ENCODE assay signal across 20 mouse cellular contexts in genomic region chr7:130248403-130248802, GRCm38 (mm10).
DNase-seq lines count a peak whose midpoint lies in the region; ATAC-seq and TF ChIP-seq lines count a peak whose summit lies in the region.
"Had no signal": no experiment of that assay in that cellular context is flagged by ENCODE, and none has a peak within 500 bp of the region (broad histone marks: within the 10 kb centered on the region; RNA-seq: fewer than 3 reads in every experiment).

No protein-coding gene starts in this region.

- H3K36me3 ChIP-seq in forebrain, embryonic 14.5 days (ENCODE audit: control insufficient read depth, insufficient read depth, low read length) = 0 out of 2 replicates have a peak, but pooled peaks cover 3% of the 10 kb centered on the region
- H3K36me3 ChIP-seq in forebrain, embryonic 15.5 days = no peaks in the 10 kb centered on the region
- H3K36me3 ChIP-seq in lung, embryonic 14.5 days (ENCODE audit: insufficient read depth) = peaks cover 20% of the 10 kb centered on the region; the same call in 1 of the 2 replicates
- H3K36me3 ChIP-seq in embryonic facial prominence, embryonic 12.5 days = no peaks in the 10 kb centered on the region
- H3K36me3 ChIP-seq in forebrain, embryonic 11.5 days (ENCODE audit: control insufficient read depth, insufficient read depth, low read length) = no peaks in the 10 kb centered on the region
- H3K36me3 ChIP-seq: limb, embryonic 15.5 days; neural tube, embryonic 12.5 days had no signal

- no peaks in the 10 kb centered on the region for H3K9me3 ChIP-seq in forebrain, embryonic 14.5 days (replicated peaks; ENCODE audit: control insufficient read depth, low read length)
- H3K9me3 ChIP-seq in forebrain, embryonic 15.5 days = no peaks in the 10 kb centered on the region
- H3K9me3 ChIP-seq in lung, embryonic 14.5 days (ENCODE audit: low read depth, low read length) = no peaks in the 10 kb centered on the region
- no peaks in the 10 kb centered on the region for H3K9me3 ChIP-seq in embryonic facial prominence, embryonic 12.5 days
- no peaks in the 10 kb centered on the region for H3K9me3 ChIP-seq in forebrain, embryonic 11.5 days (ENCODE audit: control insufficient read depth, low read length)
- H3K9me3 ChIP-seq: heart, embryonic 10.5 days; limb, embryonic 15.5 days; neural tube, embryonic 12.5 days had no signal

- TF ChIP-seq CTCF in lung, embryonic 14.5 days (IDR thresholded peaks at IDR 0.05; ENCODE audit: low read depth) = no peak

- no peak for DNase-seq in forebrain, embryonic 14.5 days (ENCODE audit: low spot score)
- no peak for DNase-seq in lung, embryonic 14.5 days
- no peak for DNase-seq in lung, postnatal 14 days
- peak; percentile 51 for DNase-seq in lung, postnatal 25 days (ENCODE audit: low spot score)
- DNase-seq in thymus, postnatal 36 days = no peak
- no peak for DNase-seq in forebrain, embryonic 11.5 days (ENCODE audit: low spot score)
- DNase-seq: adrenal gland, postnatal 14 days; cerebellum, postnatal 14 days; gastrocnemius, adult 2 months; kidney, adult 18-20 months; kidney, postnatal 25 days; liver, postnatal 0 days; right cerebral cortex, adult 18-20 months had no signal

- H3K9ac ChIP-seq in forebrain, embryonic 14.5 days (ENCODE audit: low read length) = no peak overlapping the region
- H3K9ac ChIP-seq in forebrain, embryonic 15.5 days (replicated peaks) = no peak overlapping the region
- H3K9ac ChIP-seq in lung, embryonic 14.5 days = peak overlapping the region; percentile 28; the same call in 1 of the 2 replicates
- H3K9ac ChIP-seq in embryonic facial prominence, embryonic 12.5 days = peak overlapping the region; percentile 4; the same call in 1 of the 2 replicates
- no peak overlapping the region for H3K9ac ChIP-seq in forebrain, embryonic 11.5 days (ENCODE audit: low read length)
- H3K9ac ChIP-seq: limb, embryonic 15.5 days; liver, postnatal 0 days; neural tube, embryonic 12.5 days had no signal

- no peak overlapping the region for H3K4me2 ChIP-seq in forebrain, embryonic 14.5 days (ENCODE audit: low read length)
- no peak overlapping the region for H3K4me2 ChIP-seq in forebrain, embryonic 15.5 days (replicated peaks)
- peak overlapping the region; percentile 21 for H3K4me2 ChIP-seq in lung, embryonic 14.5 days
- H3K4me2 ChIP-seq in embryonic facial prominence, embryonic 12.5 days (replicated peaks) = no peak overlapping the region
- no peak overlapping the region for H3K4me2 ChIP-seq in forebrain, embryonic 11.5 days (ENCODE audit: low read depth, low read length, severe bottlenecking)
- H3K4me2 ChIP-seq: limb, embryonic 15.5 days; neural tube, embryonic 12.5 days had no signal

- peak overlapping the region; percentile 30; the same call in 1 of the 2 replicates for H3K27ac ChIP-seq in forebrain, embryonic 14.5 days (ENCODE audit: low read depth, low read length)
- H3K27ac ChIP-seq in forebrain, embryonic 15.5 days (replicated peaks) = no peak overlapping the region
- H3K27ac ChIP-seq in lung, embryonic 14.5 days (ENCODE audit: low read depth) = 0 out of 2 replicates have a peak overlapping the region, but pooled peaks have one; percentile 37
- H3K27ac ChIP-seq in embryonic facial prominence, embryonic 12.5 days = no peak overlapping the region
- H3K27ac ChIP-seq in forebrain, embryonic 11.5 days (ENCODE audit: low read depth, low read length) = no peak overlapping the region
- H3K27ac ChIP-seq: gastrocnemius, adult 2 months; heart, embryonic 10.5 days; limb, embryonic 15.5 days; neural tube, embryonic 12.5 days had no signal

- H3K4me1 ChIP-seq in forebrain, embryonic 14.5 days (ENCODE audit: control insufficient read depth, insufficient read depth, low read length) = peaks cover 22% of the 10 kb centered on the region
- H3K4me1 ChIP-seq in forebrain, embryonic 15.5 days = peaks cover 78% of the 10 kb centered on the region
- peaks cover 59% of the 10 kb centered on the region for H3K4me1 ChIP-seq in lung, embryonic 14.5 days (ENCODE audit: insufficient read depth)
- H3K4me1 ChIP-seq in embryonic facial prominence, embryonic 12.5 days = peaks cover 84% of the 10 kb centered on the region
- peaks cover 21% of the 10 kb centered on the region; the same call in 1 of the 2 replicates for H3K4me1 ChIP-seq in forebrain, embryonic 11.5 days (replicated peaks; ENCODE audit: control insufficient read depth, insufficient read depth, low read length)

- H3K4me3 ChIP-seq in forebrain, embryonic 14.5 days (ENCODE audit: low read depth, low read length) = no peak overlapping the region
- no peak overlapping the region for H3K4me3 ChIP-seq in forebrain, embryonic 15.5 days
- no peak overlapping the region for H3K4me3 ChIP-seq in lung, embryonic 14.5 days (ENCODE audit: low read depth, low read length)
- no peak overlapping the region for H3K4me3 ChIP-seq in embryonic facial prominence, embryonic 12.5 days
- no peak overlapping the region for H3K4me3 ChIP-seq in forebrain, embryonic 11.5 days (ENCODE audit: low read depth, low read length)
- H3K4me3 ChIP-seq: gastrocnemius, adult 2 months; heart, embryonic 10.5 days; limb, embryonic 15.5 days; neural tube, embryonic 12.5 days had no signal

- H3K27me3 ChIP-seq in forebrain, embryonic 14.5 days (replicated peaks; ENCODE audit: control insufficient read depth, insufficient read depth, low read length) = no peaks in the 10 kb centered on the region
- H3K27me3 ChIP-seq in forebrain, embryonic 15.5 days = no peaks in the 10 kb centered on the region
- no peaks in the 10 kb centered on the region for H3K27me3 ChIP-seq in lung, embryonic 14.5 days (ENCODE audit: insufficient read depth, low read length)
- H3K27me3 ChIP-seq in embryonic facial prominence, embryonic 12.5 days = no peaks in the 10 kb centered on the region
- peaks cover 6% of the 10 kb centered on the region; the same call in 1 of the 2 replicates for H3K27me3 ChIP-seq in forebrain, embryonic 11.5 days (ENCODE audit: control insufficient read depth, insufficient read depth, low read length)
- H3K27me3 ChIP-seq: limb, embryonic 15.5 days; neural tube, embryonic 12.5 days; Patski had no signal

- no peak for ATAC-seq in forebrain, embryonic 14.5 days
- no peak for ATAC-seq in forebrain, embryonic 15.5 days (replicated peaks)
- no peak for ATAC-seq in lung, embryonic 14.5 days (ENCODE audit: insufficient read depth)
- no peak for ATAC-seq in embryonic facial prominence, embryonic 12.5 days (ENCODE audit: insufficient number of reproducible peaks, insufficient read depth, low FRiP score, low TSS enrichment)
- ATAC-seq in forebrain, embryonic 11.5 days (replicated peaks; ENCODE audit: low FRiP score) = no peak
- ATAC-seq: CD4-positive, CD25-positive, alpha-beta regulatory T cell, adult 4 months; liver, postnatal 0 days; Patski had no signal

- WGBS in forebrain, embryonic 14.5 days = 78% methylated on average over 7 of the region's 7 CpGs
- WGBS in forebrain, embryonic 15.5 days = 81% methylated on average over 7 of the region's 7 CpGs
- WGBS in lung, embryonic 14.5 days = 44% methylated on average over 7 of the region's 7 CpGs
- 71% methylated on average over 7 of the region's 7 CpGs for WGBS in embryonic facial prominence, embryonic 12.5 days
- WGBS in forebrain, embryonic 11.5 days = 72% methylated on average over 7 of the region's 7 CpGs

Comparison
In these comparisons a context has a peak if more than half of its experiments do, and no peak if none do; other contexts are left out.
1. H3K27ac ChIP-seq: peak in forebrain, embryonic 14.5 days (single experiment) and lung, embryonic 14.5 days (single experiment); none in forebrain, embryonic 15.5 days (single experiment), embryonic facial prominence, embryonic 12.5 days (single experiment) and forebrain, embryonic 11.5 days (single experiment).
2. H3K9ac ChIP-seq: peak in lung, embryonic 14.5 days (single experiment) and embryonic facial prominence, embryonic 12.5 days (single experiment); none in forebrain, embryonic 14.5 days (single experiment), forebrain, embryonic 15.5 days (single experiment) and forebrain, embryonic 11.5 days (single experiment).